Mouse (Mus musculus) stomach, adult 2 months (tissue): ENCODE measurements around the gene Cox10. TPM values are rescaled to one million over a fixed set of nuclear protein-coding genes. Genes with fewer than 3 reads are reported as not detected.

ENCODE experiments used
- polyA plus RNA-seq: library from polyadenylated mRNA; depleted of rRNA; stranded (reverse); fragments of >200 nt; gene quantifications from 2 replicates; pipeline ENCODE4 v1.2.3, GENCODE M21; 2012; rRNA removed

The Cox10 gene
- 10.1 and 11.6 TPM in 2 replicates for polyA plus RNA-seq

GRCm38 (mm10) chr11:64078956-64079726 is at the start of gene Cox10:
Gene Cox10 (minus strand): TSS chr11:64079468.

GRCm38 (mm10) chr11:63922091-63922621 is 157.1 kb downstream of the Cox10 start, which contains the start of gene Hs3st3b1:
Gene Hs3st3b1 (minus strand): TSS chr11:63922290.

Other genes with a start within 250 kb of the Cox10 start
- gene Hs3st3b1, start 157.2 kb downstream of the Cox10 start, polyA plus RNA-seq = 54.0 and 56.8 TPM in 2 replicates